Mouse (Mus musculus) mature B cell (primary cell): ENCODE measurements around the gene Pepd.

Source experiments
- in situ Hi-C: fragments of 300-500 bp; cut with MboI; formaldehyde crosslinking; loops from 2 replicates; pipeline ENCODE4 v1.14.3; 2019

Pepd gene

DNA sequence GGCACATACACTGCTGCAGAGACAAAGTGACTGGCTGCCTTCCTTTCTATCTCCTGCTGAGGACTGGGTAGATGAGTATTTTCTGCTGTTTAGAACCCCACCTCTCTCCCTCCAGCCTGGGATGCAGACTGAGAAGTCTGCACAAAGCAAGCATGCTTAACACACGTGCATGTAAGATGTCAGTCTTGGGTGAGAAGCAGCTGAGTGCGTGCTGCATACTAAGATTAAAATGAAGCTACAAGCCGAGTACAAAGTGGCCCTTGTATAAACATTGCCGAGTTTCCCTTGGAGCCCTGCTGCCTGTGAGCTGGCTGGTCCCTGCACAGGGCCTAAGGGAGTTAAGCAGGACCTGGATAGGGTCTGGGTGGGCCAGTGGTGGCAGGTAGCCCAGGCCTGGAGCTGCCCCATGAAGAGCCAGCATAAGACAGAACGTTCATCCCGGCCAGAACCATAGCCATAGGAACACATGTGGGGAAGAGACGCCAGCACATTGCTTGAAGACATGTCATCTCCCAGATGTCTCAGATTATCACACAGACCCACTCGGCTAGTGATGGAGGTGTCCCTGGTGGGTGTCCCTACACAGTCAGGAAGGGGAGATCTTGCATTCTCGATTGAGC is 115.7 kb downstream of the Pepd start:
- in situ Hi-C loops = no loop called here

DNA sequence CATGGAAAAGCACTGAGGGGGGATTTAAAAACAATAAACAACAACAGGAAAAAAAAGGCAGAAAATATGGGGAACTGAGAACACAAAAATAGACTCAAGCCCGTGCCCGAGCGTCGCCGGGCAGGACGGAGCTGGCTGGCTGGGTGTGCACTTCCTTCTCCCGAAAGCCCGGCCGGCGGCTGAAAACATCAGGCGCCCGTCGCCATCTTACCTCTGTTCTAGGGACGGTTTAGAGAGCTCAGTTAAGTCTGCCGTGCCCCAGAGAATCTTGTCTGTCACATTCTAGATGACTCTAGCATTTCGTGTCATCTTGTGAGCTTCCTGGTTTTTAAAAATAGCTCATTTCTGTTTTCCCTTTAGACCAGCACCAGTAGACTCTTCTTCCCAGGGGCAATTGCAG is 116.4 kb downstream of the Pepd start:
- in situ Hi-C loops = no loop called here

- in situ Hi-C loops = no loop called here
Measured at GRCm38 (mm10) chr7:35029228-35029627, 117.0 kb downstream of the Pepd start.

- in situ Hi-C loops = loop anchor here (10.0 kb wide), 1 partner anchor 145 kb away; no protein-coding TSS in a partner anchor
Measured at GRCm38 (mm10) chr7:35029648-35030047, 117.5 kb downstream of the Pepd start.

DNA sequence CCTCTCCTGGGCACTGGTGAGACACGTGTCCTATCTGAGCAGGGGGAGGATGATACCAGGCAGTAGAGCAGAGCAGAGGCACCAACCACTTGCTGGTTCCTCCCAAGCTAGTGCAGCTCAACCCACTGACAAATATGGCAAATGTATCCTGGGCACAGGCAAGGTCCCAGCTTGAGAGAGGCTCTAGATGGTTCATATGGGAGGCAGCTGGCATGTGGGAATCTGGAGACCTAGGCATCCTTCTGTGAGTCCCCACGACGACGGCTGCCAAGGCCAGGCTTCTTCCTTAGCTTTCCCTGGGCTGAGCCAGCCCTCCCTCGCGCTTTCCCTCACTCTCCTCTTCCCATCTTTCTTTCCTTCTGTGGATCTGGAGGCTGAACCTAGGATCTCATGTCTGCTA is 118.4 kb downstream of the Pepd start:
- in situ Hi-C loops = loop anchor here (10.0 kb wide), 1 partner anchor 144 kb away; no protein-coding TSS in a partner anchor

- in situ Hi-C loops = loop anchor here (10.0 kb wide), 1 partner anchor 140 kb away; no protein-coding TSS in a partner anchor
Measured at GRCm38 (mm10) chr7:35035141-35035553, 123.0 kb downstream of the Pepd start.

DNA sequence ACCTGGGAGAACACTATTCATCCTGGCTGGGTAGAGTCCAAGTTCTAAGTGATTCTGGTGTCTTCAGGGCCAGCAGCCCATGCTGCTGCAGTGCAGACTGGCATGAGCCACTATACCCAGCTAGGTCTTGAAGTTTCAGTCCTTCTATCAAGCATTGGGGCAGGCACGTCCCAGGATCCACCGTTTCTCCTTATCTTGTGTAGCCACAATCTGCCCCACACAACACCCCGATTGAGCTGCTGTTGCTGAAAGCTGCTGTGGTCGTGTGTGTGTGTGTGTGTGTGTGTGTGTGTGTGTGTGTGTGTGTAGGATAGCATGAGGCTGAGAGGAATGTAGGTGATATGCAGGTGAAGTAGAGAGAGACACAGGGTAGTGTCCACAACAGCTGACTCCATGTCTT is 123.4 kb downstream of the Pepd start:
- in situ Hi-C loops = loop anchor here (10.0 kb wide), 1 partner anchor 139 kb away; no protein-coding TSS in a partner anchor

GRCm38 (mm10) chr7:35036266-35036731 is 124.1 kb downstream of the Pepd start:
- in situ Hi-C loops = loop anchor here (10.0 kb wide), 1 partner anchor 139 kb away; no protein-coding TSS in a partner anchor

GRCm38 (mm10) chr7:35037408-35037807 is 125.2 kb downstream of the Pepd start:
- in situ Hi-C loops = loop anchor here (10.0 kb wide), 1 partner anchor 137 kb away; no protein-coding TSS in a partner anchor

DNA sequence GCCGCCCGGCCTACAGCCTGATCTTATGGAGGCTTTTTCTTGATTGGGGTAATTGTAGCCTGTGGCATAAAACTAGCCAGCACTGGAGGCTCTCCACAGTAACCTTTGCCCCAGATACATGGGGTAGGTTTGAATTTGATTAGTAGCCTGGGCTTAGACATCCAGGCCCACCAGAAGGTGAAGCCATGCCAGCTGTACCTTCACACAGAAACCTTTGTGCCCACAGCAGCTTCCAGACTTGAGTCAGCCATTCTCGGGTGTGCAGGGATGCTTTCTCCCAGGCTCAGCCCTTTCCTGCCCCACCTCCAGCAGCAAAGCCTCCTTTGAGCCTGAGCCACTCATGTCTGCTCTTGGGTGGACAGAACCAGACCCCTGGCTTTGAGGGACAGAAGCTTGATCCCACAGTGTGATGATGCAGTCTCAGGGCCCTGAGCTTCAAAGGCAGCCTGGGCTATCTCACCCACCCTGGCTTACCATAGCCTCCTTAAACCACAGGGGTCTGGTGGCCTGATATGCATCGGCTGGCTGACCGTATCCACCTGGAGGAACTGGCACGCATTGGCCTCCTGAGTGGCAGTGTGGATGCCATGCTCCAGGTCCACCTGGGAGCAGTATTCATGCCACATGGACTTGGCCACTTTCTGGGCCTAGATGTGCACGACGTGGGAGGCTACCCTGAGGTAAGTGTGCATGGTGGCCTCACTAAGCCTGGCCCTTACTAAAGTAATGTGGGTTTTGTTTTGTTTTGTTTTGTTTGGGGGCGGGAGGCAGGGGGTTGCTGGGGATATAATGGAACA is 128.2 kb downstream of the Pepd start:
- in situ Hi-C loops = no loop called here

- in situ Hi-C loops = no loop called here
Measured at GRCm38 (mm10) chr7:35041286-35042208, 129.4 kb downstream of the Pepd start.

- in situ Hi-C loops = no loop called here
Measured at GRCm38 (mm10) chr7:35042209-35042554, 130.0 kb downstream of the Pepd start.

DNA sequence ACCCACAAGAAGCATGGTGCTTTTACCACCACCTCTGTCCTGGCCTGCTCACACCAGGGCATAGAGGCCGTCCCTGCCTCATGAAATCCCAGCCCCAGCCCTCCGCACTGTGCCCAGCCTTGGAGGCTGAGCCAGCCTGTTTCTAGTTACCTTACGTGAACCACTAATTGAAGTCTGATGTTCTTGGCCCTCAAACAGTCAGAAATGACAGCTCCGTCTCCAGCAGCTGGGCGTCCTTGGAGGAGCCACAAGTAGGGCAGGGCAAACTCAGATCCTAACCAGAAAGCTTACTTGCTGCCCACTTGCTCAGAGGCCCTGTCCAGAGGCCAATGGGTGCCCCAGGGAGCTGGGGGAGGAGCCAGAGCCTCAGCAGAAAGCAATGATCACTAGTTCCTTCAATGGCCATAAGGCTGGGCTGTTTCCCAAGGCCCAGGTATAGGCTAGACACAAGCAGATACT is 130.6 kb downstream of the Pepd start:
- in situ Hi-C loops = no loop called here

DNA sequence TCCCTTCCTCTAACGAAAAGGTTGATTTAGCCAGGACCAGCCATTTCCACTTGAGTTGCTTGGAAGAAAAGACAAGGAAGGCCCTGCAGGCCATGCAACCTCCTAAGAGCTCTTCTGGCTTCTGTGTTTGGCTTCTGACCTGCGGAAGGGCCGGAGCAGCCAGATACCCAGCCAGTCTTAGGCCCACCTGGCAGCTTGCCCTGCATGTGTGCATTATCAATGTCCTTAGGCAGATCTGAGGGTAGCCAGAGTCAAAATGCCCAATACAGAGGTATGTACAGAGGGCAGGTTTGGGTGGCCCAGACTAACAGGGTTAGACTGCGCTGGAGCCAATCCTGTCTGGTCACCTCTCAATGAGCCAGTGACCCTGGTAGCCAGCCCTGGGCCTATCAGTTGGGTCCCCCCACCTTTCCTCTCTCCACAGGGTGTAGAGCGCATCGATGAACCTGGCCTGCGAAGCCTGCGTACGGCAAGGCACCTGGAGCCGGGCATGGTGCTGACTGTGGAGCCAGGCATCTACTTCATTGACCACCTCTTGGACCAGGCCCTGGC is 131.2 kb downstream of the Pepd start:
- in situ Hi-C loops = no loop called here

GRCm38 (mm10) chr7:35044719-35045118 is 132.5 kb downstream of the Pepd start:
- in situ Hi-C loops = no loop called here

- in situ Hi-C loops = no loop called here
Measured at GRCm38 (mm10) chr7:35046091-35046490, 133.9 kb downstream of the Pepd start.

DNA sequence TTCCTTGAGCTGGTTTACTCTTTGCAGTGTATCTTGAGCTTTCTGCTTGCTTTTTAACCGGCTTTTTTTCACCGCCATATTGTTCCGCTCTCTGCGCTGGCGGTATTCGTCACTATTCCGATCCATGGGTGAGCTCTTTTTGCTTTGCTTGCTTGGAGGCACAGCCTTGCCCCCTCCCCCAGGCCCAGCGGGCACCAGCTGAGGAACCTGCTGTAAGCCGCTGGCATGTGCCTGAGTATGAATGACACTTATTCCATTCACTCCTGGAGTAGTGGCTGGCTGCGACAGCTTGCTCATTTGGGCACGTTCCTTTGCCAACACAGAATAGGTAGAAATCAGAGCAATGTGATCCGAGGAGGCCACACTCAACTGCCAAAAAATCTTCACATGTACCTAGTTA is 138.4 kb downstream of the Pepd start:
- in situ Hi-C loops = no loop called here

- in situ Hi-C loops = no loop called here
Measured at GRCm38 (mm10) chr7:35053161-35053560, 141.0 kb downstream of the Pepd start.

- in situ Hi-C loops = no loop called here
Measured at GRCm38 (mm10) chr7:35054286-35054685, 142.1 kb downstream of the Pepd start.

- in situ Hi-C loops = no loop called here
Measured at GRCm38 (mm10) chr7:35054977-35055618, 142.9 kb downstream of the Pepd start.
